Mouse (Mus musculus) intestine, embryonic 16.5 days (tissue): ENCODE data around the gene Nkain2. TPM values are rescaled to one million over a fixed set of nuclear protein-coding genes. Genes with fewer than 3 reads are reported as not detected.

Experiments used
- ATAC-seq: fragments of 200-750 bp; cut with Nextera tagmentation; 2 replicates; pipeline ENCODE4 v1.8.0; 2017; ENCODE audit warnings: moderate TSS enrichment, moderate library complexity
- H3K27ac ChIP-seq: fragments of 300-500 bp; sonication (generic); 2 replicates; pipeline ENCODE4 v1.5.1; 2014; ENCODE audit warnings: mild to moderate bottlenecking, low read length
- H3K27me3 ChIP-seq: fragments of 300-500 bp; sonication (generic); replicated peaks from 2 replicates; pipeline ENCODE4 v1.6.1; 2014; ENCODE audit warnings: low read length, control low read depth, mixed read lengths; ENCODE audit not compliant: control insufficient read depth, insufficient read depth
- H3K36me3 ChIP-seq: fragments of 300-500 bp; sonication (generic); 2 replicates; pipeline ENCODE4 v1.6.1; 2014; ENCODE audit warnings: low read length, control low read depth; ENCODE audit not compliant: control insufficient read depth, insufficient read depth
- H3K4me1 ChIP-seq: fragments of 300-500 bp; sonication (generic); 2 replicates; pipeline ENCODE4 v1.6.1; 2014; ENCODE audit warnings: low read length, control low read depth, mixed read lengths; ENCODE audit not compliant: control insufficient read depth, insufficient read depth
- H3K4me2 ChIP-seq: fragments of 300-500 bp; sonication (generic); 2 replicates; pipeline ENCODE4 v1.6.1; 2014; ENCODE audit warnings: low read depth, low read length, control low read depth
- H3K4me3 ChIP-seq: fragments of 300-500 bp; sonication (generic); 2 replicates; pipeline ENCODE4 v1.5.1; 2014; ENCODE audit warnings: mild to moderate bottlenecking, low read length
- H3K9ac ChIP-seq: fragments of 300-500 bp; sonication (generic); 2 replicates; pipeline ENCODE4 v1.6.1; 2014; ENCODE audit warnings: low read depth, low read length
- H3K9me3 ChIP-seq: fragments of 300-500 bp; sonication (generic); 2 replicates; pipeline ENCODE4 v1.6.1; 2016; ENCODE audit warnings: low read length, control low read depth; ENCODE audit not compliant: control insufficient read depth
- WGBS: fragments of 180-500 bp; shearing (Covaris S2); extraction: QIAGEN DNeasy Blood & Tissue Kit; methylation state at CpG from one replicate; pipeline ENCODE4 v1.1.7; 2014; 5-methylcytosine and 5-hydroxymethylcytosine counted together
- polyA plus RNA-seq: library from polyadenylated mRNA; unstranded; fragments of >200 nt; fragmentation: Nextera tagmentation; extraction: Ambion mirVana; gene quantifications from 2 replicates; pipeline ENCODE4 v1.2.1, GENCODE M21; 2015

The Nkain2 gene
- polyA plus RNA-seq, 1 experiment from 2014 or later = 0.61 TPM

- Histone ChIP-seq H3K27ac (no peak overlapping the region), H3K27me3 (no peaks in the 10 kb centered on the region), H3K9me3 (no peaks in the 10 kb centered on the region), H3K4me1 (no peaks in the 10 kb centered on the region), H3K36me3 (no peaks in the 10 kb centered on the region), H3K4me3 (no peak overlapping the region), H3K4me2 (no peak overlapping the region), H3K9ac (no peak overlapping the region)
- 57% methylated on average over 4 of the region's 4 CpGs for WGBS
- ATAC-seq = no peak
Observed at GRCm38 (mm10) chr10:31873323-31873895, 1016.9 kb downstream of the Nkain2 start.

- Histone ChIP-seq H3K27me3 (no peaks in the 10 kb centered on the region), H3K4me3 (no peak overlapping the region), H3K9ac (no peak overlapping the region), H3K36me3 (no peaks in the 10 kb centered on the region), H3K27ac (no peak overlapping the region), H3K4me1 (no peaks in the 10 kb centered on the region), H3K4me2 (no peak overlapping the region), H3K9me3 (no peaks in the 10 kb centered on the region)
- ATAC-seq = no peak
- 93% methylated on average over 1 of the region's 1 CpGs for WGBS
Observed at GRCm38 (mm10) chr10:31868275-31868674, 1022.0 kb downstream of the Nkain2 start.

GRCm38 (mm10) chr10:31827041-31827440 is 1063.2 kb downstream of the Nkain2 start:
- no peaks in the 10 kb centered on the region for H3K36me3 ChIP-seq
- no peak overlapping the region for H3K4me3 ChIP-seq
- H3K27ac ChIP-seq = no peak overlapping the region
- no peaks in the 10 kb centered on the region for H3K9me3 ChIP-seq
- no peaks in the 10 kb centered on the region for H3K27me3 ChIP-seq
- 82% methylated on average over 1 of the region's 1 CpGs for WGBS
- H3K4me1 ChIP-seq = no peaks in the 10 kb centered on the region
- no peak overlapping the region for H3K9ac ChIP-seq
- no peak for ATAC-seq
- no peak overlapping the region for H3K4me2 ChIP-seq

- Histone ChIP-seq H3K9me3 (no peaks in the 10 kb centered on the region), H3K9ac (no peak overlapping the region), H3K4me1 (no peaks in the 10 kb centered on the region), H3K27me3 (no peaks in the 10 kb centered on the region), H3K27ac (no peak overlapping the region), H3K36me3 (no peaks in the 10 kb centered on the region), H3K4me3 (no peak overlapping the region), H3K4me2 (no peak overlapping the region)
- WGBS = 65% methylated on average over 3 of the region's 3 CpGs
- ATAC-seq = no peak
Observed at GRCm38 (mm10) chr10:31812543-31812942, 1077.7 kb downstream of the Nkain2 start.

- H3K4me1 ChIP-seq = no peaks in the 10 kb centered on the region
- no peak overlapping the region for H3K4me3 ChIP-seq
- H3K27me3 ChIP-seq = no peaks in the 10 kb centered on the region
- no peak overlapping the region for H3K9ac ChIP-seq
- WGBS = 20% methylated on average over 5 of the region's 5 CpGs
- H3K27ac ChIP-seq = no peak overlapping the region
- ATAC-seq = peak; percentile 81
- H3K36me3 ChIP-seq = no peaks in the 10 kb centered on the region
- no peak overlapping the region for H3K4me2 ChIP-seq
- H3K9me3 ChIP-seq = no peaks in the 10 kb centered on the region
Observed at GRCm38 (mm10) chr10:31742443-31743057, 1147.7 kb downstream of the Nkain2 start.

GRCm38 (mm10) chr10:31728036-31728435 is 1162.2 kb downstream of the Nkain2 start:
- Histone ChIP-seq H3K36me3 (no peaks in the 10 kb centered on the region), H3K4me3 (no peak overlapping the region), H3K9me3 (no peaks in the 10 kb centered on the region), H3K27me3 (no peaks in the 10 kb centered on the region), H3K4me2 (no peak overlapping the region), H3K27ac (no peak overlapping the region), H3K9ac (no peak overlapping the region), H3K4me1 (no peaks in the 10 kb centered on the region)
- no peak for ATAC-seq

- WGBS = 75% methylated on average over 3 of the region's 3 CpGs
- Histone ChIP-seq H3K9me3 (no peaks in the 10 kb centered on the region), H3K4me2 (no peak overlapping the region), H3K27ac (no peak overlapping the region), H3K4me3 (no peak overlapping the region), H3K36me3 (no peaks in the 10 kb centered on the region), H3K4me1 (no peaks in the 10 kb centered on the region), H3K27me3 (no peaks in the 10 kb centered on the region), H3K9ac (no peak overlapping the region)
- ATAC-seq = peak; percentile 77
Observed at GRCm38 (mm10) chr10:31647270-31647669, 1243.0 kb downstream of the Nkain2 start.

GRCm38 (mm10) chr10:31646083-31646482 is 1244.2 kb downstream of the Nkain2 start:
- Histone ChIP-seq H3K4me3 (no peak overlapping the region), H3K4me2 (no peak overlapping the region), H3K4me1 (no peaks in the 10 kb centered on the region), H3K27me3 (no peaks in the 10 kb centered on the region), H3K27ac (no peak overlapping the region), H3K9ac (no peak overlapping the region), H3K36me3 (no peaks in the 10 kb centered on the region), H3K9me3 (no peaks in the 10 kb centered on the region)
- WGBS = 69% methylated on average over 1 of the region's 1 CpGs
- ATAC-seq = no peak
